Mouse (Mus musculus): ENCODE results near the gene Sik3. TPM values are rescaled to one million over a fixed set of nuclear protein-coding genes. Genes with fewer than 3 reads are reported as not detected.
A peak's percentile ranks its signal among the peaks of the same experiment; 100 is the strongest.

Sik3 gene
- polyA plus RNA-seq, 1 experiment from 2014 or later: 3.9 TPM

DNA sequence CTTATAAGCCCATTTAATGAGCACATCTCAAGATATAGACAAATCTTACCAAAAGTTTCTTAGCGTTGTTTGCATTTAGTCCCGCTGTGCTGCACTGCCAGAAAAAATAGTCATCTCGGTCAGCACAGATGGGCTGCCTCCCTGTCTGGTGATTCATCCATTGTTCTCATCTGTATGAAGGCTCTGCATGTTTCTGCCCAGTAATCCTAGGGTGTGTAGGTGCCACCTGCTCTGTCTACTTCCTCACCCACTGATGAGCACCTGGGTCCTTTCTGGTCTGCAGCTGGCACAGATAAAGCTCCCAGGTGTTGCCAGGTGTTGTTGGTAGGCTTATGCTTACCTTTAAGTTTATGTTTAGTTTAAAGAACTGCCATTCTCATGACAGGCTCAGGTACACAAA is 29.8 kb downstream of the Sik3 start:
- H3K4me3 ChIP-seq: no peak overlapping the region
- H3K9me3 ChIP-seq (replicated peaks): no peaks in the 10 kb centered on the region
- H3K27me3 ChIP-seq (ENCODE audit: low read depth, poor library complexity, severe bottlenecking): no peaks in the 10 kb centered on the region
- H3K36me3 ChIP-seq: peaks cover 11% of the 10 kb centered on the region
- H3K4me1 ChIP-seq: peaks cover 15% of the 10 kb centered on the region
- DNase-seq (ENCODE audit: low spot score): no peak
- 88% methylated on average over 3 of the region's 3 CpGs for WGBS
- no peak overlapping the region for H3K27ac ChIP-seq (replicated peaks)

DNA sequence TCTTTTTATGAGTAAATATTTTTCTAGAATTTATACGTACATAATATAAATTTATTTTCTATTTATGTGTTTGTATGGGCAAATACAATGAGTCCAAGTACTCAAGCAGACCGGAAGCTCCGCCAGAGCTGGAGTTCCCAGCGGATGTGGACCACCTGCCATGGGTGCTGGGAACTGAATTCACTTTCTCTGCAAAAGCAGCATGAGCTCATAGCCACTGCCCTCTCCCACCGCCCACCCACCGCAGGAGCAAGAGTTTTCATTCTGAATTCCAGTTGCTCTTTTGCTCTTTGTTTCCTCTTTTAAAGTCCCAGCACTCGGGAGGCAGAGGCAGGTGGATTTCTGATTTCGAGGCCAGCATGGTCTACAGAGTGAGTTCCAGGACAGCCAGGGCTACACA is 31.0 kb downstream of the Sik3 start:
- no peak for DNase-seq (ENCODE audit: low spot score)
- WGBS: 94% methylated on average over 8 of the region's 8 CpGs

DNA sequence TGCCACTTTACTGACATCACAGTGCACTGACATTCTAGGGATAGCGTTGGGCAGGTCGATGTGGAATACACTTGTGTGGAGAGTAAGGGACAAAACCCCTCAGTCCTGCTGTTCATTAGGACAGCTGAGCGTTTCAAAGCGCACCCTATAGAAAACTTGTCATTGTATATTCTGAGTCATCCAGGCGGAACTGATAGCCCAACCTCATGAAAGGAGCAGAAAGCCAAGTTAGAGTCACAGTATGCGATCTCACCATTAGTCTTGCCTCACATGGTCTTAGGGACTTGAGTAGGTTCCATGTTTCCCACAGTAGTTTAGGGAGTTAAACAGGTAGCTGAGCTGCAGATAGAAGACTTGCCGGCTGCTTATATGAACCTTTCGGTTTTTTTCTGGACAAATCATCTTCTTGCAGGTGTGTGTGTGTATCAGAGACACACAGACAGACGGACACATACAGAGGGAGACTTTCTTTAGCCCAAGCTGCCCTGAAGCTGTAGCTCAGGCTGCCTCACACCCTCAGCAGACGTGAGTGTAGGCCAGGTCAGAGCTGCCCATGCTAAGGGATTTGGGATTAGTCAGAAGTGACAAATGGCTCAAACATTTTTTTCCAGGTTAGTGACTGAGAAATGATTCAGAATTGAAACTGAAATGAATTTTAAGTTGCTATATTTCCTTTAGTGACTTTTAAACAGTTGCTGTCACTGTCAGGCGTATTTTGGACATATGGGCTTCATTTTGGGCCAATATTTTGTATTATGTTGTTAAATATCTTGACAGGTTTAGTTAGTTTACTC is 34.3 kb downstream of the Sik3 start:
- Histone ChIP-seq H3K9me3 (replicated peaks) (no peaks in the 10 kb centered on the region), H3K4me1 (peaks cover 34% of the 10 kb centered on the region), H3K27me3 (ENCODE audit: low read depth, poor library complexity, severe bottlenecking) (no peaks in the 10 kb centered on the region), H3K4me3 (no peak overlapping the region), H3K27ac (replicated peaks) (no peak overlapping the region), H3K36me3 (0 out of 2 replicates have a peak, but pooled peaks cover 4% of the 10 kb centered on the region)
- WGBS: 76% methylated on average over 11 of the region's 11 CpGs
- DNase-seq (ENCODE audit: low spot score): no peak

More for the DNA sequence above, 31.0 kb downstream of the Sik3 start:
- H3K4me3 ChIP-seq: no peak overlapping the region
- H3K27me3 ChIP-seq (ENCODE audit: low read depth, poor library complexity, severe bottlenecking): no peaks in the 10 kb centered on the region
- no peaks in the 10 kb centered on the region for H3K9me3 ChIP-seq (replicated peaks)
- no peak overlapping the region for H3K27ac ChIP-seq (replicated peaks)
- peaks cover 15% of the 10 kb centered on the region for H3K4me1 ChIP-seq
- peaks cover 14% of the 10 kb centered on the region for H3K36me3 ChIP-seq

DNA sequence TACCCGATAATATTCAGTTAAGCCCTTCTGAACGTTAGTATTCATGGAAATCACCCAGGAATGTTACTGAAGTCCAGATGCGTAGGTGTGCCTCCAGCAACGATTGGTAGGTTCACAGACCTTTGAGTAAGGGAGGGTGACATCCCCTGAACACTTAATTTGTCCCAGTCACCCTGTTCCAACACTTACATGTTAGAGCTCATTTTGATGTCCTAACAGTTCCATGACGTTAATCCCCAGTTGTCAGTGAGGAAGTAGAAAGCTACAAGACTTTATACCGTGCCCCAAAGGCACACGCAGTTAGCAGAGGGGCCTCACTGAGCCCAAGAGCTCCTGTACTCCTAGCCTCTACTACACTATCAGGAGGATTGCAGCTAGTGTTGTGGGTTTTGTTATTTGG is 36.9 kb downstream of the Sik3 start:
- Histone ChIP-seq H3K4me3 (no peak overlapping the region), H3K4me1 (peaks cover 50% of the 10 kb centered on the region), H3K36me3 (0 out of 2 replicates have a peak, but pooled peaks cover 4% of the 10 kb centered on the region), H3K27ac (replicated peaks) (no peak overlapping the region), H3K27me3 (ENCODE audit: low read depth, poor library complexity, severe bottlenecking) (no peaks in the 10 kb centered on the region), H3K9me3 (replicated peaks) (no peaks in the 10 kb centered on the region)
- 88% methylated on average over 7 of the region's 7 CpGs for WGBS
- DNase-seq (ENCODE audit: low spot score): no peak

DNA sequence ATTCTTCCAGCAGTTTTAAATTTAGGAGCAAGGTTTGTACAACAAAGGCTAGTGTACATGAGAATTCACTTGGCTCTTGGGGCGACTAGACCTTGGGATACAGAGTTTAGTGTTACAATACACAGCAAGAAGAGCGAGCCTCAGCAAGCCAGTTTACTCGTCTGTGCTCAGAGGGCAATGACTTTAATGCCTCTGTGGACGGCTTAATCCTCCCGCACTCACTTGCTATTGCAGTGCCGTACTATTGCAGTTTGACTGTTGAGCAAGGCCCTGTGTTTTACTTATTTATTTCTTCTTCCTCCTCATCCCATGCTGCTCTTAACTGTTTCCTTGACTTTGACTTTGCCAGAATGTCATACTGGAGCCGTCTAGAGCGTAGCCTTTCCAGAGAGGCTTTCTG is 37.6 kb downstream of the Sik3 start:
- Histone ChIP-seq H3K27ac (replicated peaks) (0 out of 2 replicates have a peak overlapping the region, but pooled peaks have one; percentile 17), H3K4me1 (peaks cover 55% of the 10 kb centered on the region), H3K36me3 (0 out of 2 replicates have a peak, but pooled peaks cover 4% of the 10 kb centered on the region), H3K27me3 (ENCODE audit: low read depth, poor library complexity, severe bottlenecking) (no peaks in the 10 kb centered on the region), H3K4me3 (no peak overlapping the region), H3K9me3 (replicated peaks) (no peaks in the 10 kb centered on the region)
- DNase-seq (ENCODE audit: low spot score): no peak
- WGBS: 68% methylated on average over 8 of the region's 8 CpGs

DNA sequence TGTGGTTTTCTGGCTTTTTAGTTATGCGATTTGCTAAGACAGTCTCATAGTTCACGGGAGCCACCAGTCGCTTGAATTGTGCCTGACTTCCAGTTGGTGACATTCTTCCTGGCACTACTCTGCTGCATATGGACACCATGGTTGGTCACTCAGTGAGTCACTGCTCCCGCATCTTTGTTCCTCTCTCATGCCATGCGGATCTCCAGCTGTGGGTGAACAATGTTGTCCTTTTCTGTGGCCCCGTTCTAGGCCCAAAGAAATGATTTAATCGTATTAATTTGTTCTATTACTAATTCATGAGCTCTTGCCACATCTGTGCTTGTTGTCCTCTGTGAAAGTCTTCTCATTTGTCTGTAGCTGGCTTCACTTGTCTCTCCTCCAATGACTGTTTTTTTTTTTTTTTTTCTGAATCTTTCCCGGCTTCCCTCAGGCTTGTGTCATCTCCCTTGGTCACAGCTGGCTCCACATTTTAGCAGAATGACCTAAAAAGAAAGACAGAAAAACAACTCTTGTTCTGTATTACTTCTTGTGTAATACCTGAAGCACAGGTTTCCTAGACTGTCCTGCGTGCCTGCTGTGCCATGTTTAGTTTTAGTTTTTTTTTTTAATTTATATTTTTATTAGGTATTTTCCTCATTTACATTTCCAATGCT is 40.5 kb downstream of the Sik3 start:
- H3K4me1 ChIP-seq: peaks cover 61% of the 10 kb centered on the region
- no peaks in the 10 kb centered on the region for H3K27me3 ChIP-seq (ENCODE audit: low read depth, poor library complexity, severe bottlenecking)
- H3K36me3 ChIP-seq: peaks cover 4% of the 10 kb centered on the region; the same call in 1 of the 2 replicates
- WGBS: 84% methylated on average over 9 of the region's 9 CpGs
- H3K9me3 ChIP-seq (replicated peaks): no peaks in the 10 kb centered on the region
- DNase-seq (ENCODE audit: low spot score): no peak
- H3K27ac ChIP-seq (replicated peaks): no peak overlapping the region
- H3K4me3 ChIP-seq: no peak overlapping the region

DNA sequence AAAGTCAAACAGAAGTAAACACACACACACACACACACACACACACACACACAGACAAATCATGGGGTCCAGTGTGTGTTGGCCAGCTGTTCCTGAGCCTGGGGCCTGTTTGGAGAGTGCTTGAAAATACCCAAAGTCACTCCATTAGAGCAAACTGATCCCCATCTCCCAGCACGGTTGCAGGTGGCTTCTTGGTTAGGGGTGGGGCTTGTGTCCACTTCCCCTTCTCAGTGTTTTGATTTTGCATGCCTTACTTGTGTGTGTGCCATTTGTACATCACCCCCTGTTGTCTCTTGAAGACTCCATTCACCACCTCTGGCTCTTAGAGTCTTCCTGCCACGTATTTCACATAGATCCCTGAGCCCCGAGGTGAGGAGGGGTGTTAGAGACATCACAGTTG is 45.4 kb downstream of the Sik3 start:
- DNase-seq (ENCODE audit: low spot score): no peak
- Histone ChIP-seq H3K27me3 (ENCODE audit: low read depth, poor library complexity, severe bottlenecking) (no peaks in the 10 kb centered on the region), H3K9me3 (replicated peaks) (no peaks in the 10 kb centered on the region; the same call in 1 of the 2 replicates), H3K4me3 (no peak overlapping the region), H3K36me3 (no peaks in the 10 kb centered on the region; the same call in 1 of the 2 replicates), H3K4me1 (peaks cover 35% of the 10 kb centered on the region), H3K27ac (replicated peaks) (no peak overlapping the region)
- 90% methylated on average over 3 of the region's 3 CpGs for WGBS

DNA sequence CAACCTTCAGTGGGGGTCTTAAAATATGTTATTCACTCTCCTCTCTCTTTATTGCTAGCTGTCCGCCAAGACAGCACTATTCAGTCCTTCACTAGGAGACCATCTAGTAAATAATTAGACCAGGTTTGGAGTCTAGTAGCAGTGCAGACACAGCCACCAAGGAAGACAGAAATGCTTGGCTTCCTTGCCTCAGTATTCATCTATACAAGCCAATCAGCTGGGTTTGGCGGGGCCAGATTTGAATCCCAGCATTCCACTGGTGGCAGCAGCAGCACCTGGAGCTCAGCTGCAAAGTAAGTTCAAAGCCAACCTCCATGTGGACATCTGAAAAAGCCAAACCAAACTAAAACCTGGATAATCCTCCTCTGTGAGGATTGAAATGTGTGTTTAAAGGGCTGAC is 47.6 kb downstream of the Sik3 start:
- WGBS: 95% methylated on average over 2 of the region's 2 CpGs
- H3K4me1 ChIP-seq: peaks cover 21% of the 10 kb centered on the region
- no peak overlapping the region for H3K27ac ChIP-seq (replicated peaks)
- DNase-seq (ENCODE audit: low spot score): no peak
- H3K4me3 ChIP-seq: no peak overlapping the region
- no peaks in the 10 kb centered on the region for H3K27me3 ChIP-seq (ENCODE audit: low read depth, poor library complexity, severe bottlenecking)
- H3K9me3 ChIP-seq (replicated peaks): no peaks in the 10 kb centered on the region; the same call in 1 of the 2 replicates
- H3K36me3 ChIP-seq: no peaks in the 10 kb centered on the region; the same call in 1 of the 2 replicates

DNA sequence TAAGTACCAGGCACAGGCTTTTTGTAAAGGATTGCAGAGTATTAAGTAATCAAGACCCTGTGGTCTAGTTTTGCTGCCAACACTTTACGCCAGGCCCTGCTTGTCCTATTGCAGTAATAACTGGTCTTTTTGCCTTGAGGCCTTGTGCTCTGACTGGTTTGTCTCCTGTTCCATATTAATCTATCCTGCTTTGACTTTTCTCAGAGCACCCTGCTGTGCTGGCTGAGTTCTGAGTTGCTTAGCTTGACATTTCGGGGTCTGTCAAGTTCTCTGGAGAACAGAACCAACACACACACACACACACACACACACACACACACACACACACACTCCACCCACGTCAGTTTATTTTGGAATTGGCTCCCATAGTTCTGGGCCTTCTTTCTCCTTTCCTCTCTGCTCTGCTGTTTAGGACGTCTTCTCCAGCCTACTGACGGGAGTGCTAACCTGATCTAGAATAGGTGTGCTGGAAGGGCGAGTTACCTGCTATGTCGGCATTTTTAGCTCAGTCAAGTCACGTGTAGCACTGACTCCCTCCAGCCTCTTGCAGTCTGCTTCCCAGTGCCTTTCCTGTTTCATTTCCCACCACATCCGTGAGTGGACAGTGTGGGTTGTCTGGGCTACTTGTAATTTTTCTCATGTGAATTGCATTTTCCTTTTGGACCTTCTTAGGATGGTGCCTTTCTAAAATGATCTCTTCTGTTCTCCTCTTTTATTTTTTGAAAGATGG is 49.2 kb downstream of the Sik3 start:
- 86% methylated on average over 9 of the region's 9 CpGs for whole genome bisulfite sequencing
- H3K9me3 ChIP-seq (replicated peaks): no peaks in the 10 kb centered on the region; the same call in 1 of the 2 replicates

DNA sequence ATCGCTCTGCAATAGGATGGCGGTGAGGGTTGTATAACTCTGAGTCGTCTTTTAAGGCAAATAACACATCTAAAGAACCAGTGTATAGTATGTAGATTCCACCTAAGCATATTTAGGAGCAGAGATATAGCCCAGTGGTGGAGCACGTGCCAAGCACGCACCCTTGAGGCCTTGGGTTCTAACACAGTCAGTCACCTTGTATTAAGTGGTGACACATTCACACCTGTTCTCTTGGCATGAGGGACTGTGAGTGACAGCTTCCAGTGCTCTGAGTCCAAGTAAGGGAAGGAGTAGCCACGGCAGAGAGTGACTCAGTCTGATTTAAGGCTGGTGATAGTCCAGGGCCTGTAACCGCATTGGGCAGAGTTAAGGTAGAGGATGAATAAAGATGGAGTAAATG is 51.7 kb downstream of the Sik3 start:
- H3K36me3 ChIP-seq: no peaks in the 10 kb centered on the region
- DNase-seq (ENCODE audit: low spot score): no peak
- peaks cover 8% of the 10 kb centered on the region; the same call in 1 of the 2 replicates for H3K4me1 ChIP-seq
- H3K27me3 ChIP-seq (ENCODE audit: low read depth, poor library complexity, severe bottlenecking): no peaks in the 10 kb centered on the region
- H3K27ac ChIP-seq (replicated peaks): no peak overlapping the region
- 90% methylated on average over 7 of the region's 7 CpGs for WGBS
- H3K4me3 ChIP-seq: no peak overlapping the region
- no peaks in the 10 kb centered on the region for H3K9me3 ChIP-seq (replicated peaks)

More for the DNA sequence above, 49.2 kb downstream of the Sik3 start:
- Histone ChIP-seq H3K36me3 (no peaks in the 10 kb centered on the region; the same call in 1 of the 2 replicates), H3K4me1 (peaks cover 8% of the 10 kb centered on the region), H3K27me3 (ENCODE audit: low read depth, poor library complexity, severe bottlenecking) (no peaks in the 10 kb centered on the region), H3K27ac (replicated peaks) (no peak overlapping the region), H3K4me3 (no peak overlapping the region)
- no peak for DNase-seq (ENCODE audit: low spot score)

DNA sequence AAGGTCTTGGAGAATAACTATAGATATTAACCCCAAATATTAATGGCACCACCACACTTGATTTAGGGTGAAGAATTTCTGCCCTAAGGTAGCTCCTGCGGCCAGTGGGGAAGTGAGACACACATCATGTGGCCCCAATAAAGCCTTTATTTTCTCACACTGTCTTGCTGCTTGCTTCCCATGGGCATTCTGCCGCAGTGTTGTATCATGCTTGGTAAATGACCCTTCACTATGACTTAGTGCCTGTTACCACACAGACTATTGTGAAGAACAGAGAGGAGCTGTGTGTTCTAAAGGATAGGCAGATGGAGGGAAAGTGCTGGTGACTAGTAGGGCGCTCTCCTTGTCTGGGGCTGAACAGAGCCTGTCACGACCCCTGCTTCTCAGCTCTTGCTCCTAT is 54.1 kb downstream of the Sik3 start:
- Histone ChIP-seq H3K27ac (replicated peaks) (no peak overlapping the region), H3K27me3 (ENCODE audit: low read depth, poor library complexity, severe bottlenecking) (no peaks in the 10 kb centered on the region), H3K36me3 (no peaks in the 10 kb centered on the region), H3K4me3 (no peak overlapping the region), H3K9me3 (replicated peaks) (no peaks in the 10 kb centered on the region), H3K4me1 (peaks cover 14% of the 10 kb centered on the region; the same call in 1 of the 2 replicates)
- no peak for DNase-seq (ENCODE audit: low spot score)
- WGBS: 87% methylated on average over 4 of the region's 4 CpGs

DNA sequence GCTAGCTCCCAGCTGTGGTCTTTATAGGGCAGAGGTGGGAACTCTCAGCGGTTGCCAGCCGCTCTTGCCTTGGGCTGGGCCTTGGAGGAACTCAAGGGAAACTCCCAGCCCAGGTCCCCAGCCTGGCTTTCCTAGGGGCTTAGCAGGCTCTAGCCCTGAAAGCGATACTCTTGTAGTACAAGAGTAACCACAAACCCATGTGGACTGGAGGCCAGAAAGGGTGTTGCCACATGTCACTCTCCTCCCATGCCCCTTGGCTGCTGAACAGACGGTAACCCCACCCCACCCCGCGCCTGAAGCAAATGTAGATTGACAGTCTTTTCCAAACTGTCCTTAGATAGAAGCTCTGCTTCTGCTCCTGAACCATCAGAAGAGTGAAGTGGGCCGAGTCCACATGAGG is 55.1 kb downstream of the Sik3 start:
- Histone ChIP-seq H3K9me3 (replicated peaks) (no peaks in the 10 kb centered on the region), H3K36me3 (no peaks in the 10 kb centered on the region), H3K4me3 (no peak overlapping the region), H3K4me1 (peaks cover 14% of the 10 kb centered on the region; the same call in 1 of the 2 replicates), H3K27me3 (ENCODE audit: low read depth, poor library complexity, severe bottlenecking) (no peaks in the 10 kb centered on the region), H3K27ac (replicated peaks) (no peak overlapping the region)
- DNase-seq (ENCODE audit: low spot score): no peak
- WGBS: 82% methylated on average over 7 of the region's 7 CpGs

Data from midbrain, embryonic 10.5 days (tissue).